Mouse (Mus musculus) testis, adult 10 weeks (tissue): ENCODE measurements around the gene Stx3. TPM values are rescaled to one million over a fixed set of nuclear protein-coding genes. Genes with fewer than 3 reads are reported as not detected.

Source experiments
- polyA plus RNA-seq: library from polyadenylated mRNA; stranded (reverse); fragments of 350-450 nt; fragmentation: Illumina TruSeq; extraction: RNeasy Lipid Tissue Mini Kit (QIAGEN cat#74804); gene quantifications from one replicate; pipeline ENCODE4 v1.2.3, GENCODE M21; 2014; ENCODE audit warnings: low read depth, low replicate concordance

Stx3 gene
- 1.3 TPM for polyA plus RNA-seq

DNA sequence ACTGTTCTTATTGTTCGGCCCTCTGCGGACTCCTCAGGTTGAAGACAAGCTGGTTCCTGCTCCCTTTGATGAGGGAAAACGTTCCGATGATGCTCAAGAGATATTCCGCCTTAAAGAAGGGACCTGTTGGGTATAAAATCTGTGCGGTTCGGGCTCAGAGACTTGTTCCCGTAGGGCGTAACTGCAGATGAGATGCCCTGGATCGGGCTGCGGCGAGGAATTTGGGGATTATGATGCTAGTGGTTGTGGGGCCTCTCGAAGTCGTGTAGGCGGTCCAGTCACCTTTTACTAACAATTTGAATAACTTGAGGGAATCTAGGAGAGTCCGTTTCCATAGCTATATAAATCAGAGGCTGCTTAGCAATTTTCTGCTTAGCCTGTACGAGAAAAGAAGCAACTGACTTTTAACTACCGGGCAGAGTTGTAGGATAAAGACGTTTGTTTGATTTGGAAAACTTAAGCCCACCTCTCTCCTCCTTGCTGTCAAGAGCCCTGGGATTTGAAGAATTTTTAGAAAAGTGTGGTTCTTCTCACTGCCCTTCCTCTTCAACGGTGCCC is at the start of gene Stx3:
Gene Stx3 (minus strand): TSS at position 261 of the 558 bp plus-strand sequence.

DNA sequence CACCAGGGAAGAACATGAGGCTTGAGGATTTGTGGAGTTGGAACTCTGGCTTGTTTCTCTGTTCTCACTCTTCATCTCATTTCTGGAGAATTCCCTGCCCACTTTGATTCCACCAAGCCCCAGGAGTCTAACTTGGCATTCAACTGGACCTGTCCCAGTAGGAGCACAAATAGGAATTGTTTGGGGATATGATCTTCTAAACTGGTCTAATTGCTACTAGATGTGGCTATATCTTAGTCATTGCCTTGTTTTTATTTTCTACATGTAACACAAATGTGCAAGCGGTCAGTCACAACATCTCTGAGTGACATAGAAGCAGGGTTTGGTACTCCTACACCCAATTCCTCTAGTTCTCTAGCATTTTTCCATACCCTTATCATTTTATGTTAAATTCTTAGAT is 41.8 kb upstream of the Stx3 start, which contains the start of gene Olfr1418:
Gene Olfr1418 (minus strand): TSS at position 101 of the 400 bp plus-strand sequence.

DNA sequence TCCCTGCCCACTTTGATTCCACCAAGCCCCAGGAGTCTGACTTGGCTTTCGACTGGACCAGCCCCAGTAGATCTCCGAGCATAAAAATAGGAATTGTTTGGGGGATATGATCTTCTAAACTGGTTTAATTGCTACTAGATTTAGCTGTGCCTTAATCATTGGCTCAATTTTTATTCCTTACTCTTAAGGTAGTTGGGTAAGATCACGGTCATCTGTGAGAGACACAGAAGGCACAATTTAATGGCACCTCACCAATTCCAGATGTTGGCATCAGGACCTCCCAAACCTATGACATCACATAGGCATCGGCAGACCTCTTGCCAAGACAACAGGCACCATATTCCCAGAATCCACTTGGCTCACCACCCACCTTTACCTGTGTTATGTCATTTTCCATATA is 19.9 kb upstream of the Stx3 start, which contains the start of gene Olfr1417:
Gene Olfr1417 (minus strand): TSS at position 101 of the 400 bp plus-strand sequence.

DNA sequence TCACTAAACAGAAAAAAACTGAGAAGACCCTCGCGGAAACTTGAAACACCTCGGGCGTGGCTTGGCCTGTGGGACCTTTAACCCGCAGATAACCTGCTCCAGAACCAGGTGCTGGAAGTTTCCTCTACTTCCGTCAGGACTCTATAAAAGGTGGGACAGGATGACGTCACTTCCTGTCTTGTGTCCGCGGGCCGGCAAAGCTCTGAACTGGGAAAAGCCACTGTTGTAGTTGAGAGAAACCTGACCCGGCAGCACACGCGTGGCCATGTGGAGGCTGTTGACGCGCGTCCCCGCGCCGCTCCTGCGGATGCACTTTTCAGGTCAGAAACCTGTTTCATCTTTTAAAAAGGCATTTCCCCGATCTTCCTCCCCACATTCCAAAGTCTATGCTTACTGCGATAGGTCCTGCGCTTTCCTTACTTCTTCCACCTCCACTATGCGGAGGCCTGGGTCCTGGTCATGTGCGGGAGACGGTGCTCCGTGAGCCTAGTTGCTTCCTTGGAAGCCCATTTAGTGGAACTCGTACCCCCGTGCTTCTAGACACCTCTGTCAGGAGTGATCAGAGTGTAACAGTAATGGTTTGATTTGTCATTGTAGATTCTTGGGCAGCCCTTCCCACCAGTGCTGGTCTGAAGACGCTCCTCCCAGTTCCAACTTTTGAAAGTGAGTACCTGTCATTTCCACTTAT is 48.9 kb downstream of the Stx3 start, which contains the start of gene Mrpl16:
Gene Mrpl16 (plus strand): TSS at position 187 of the 688 bp plus-strand sequence.

DNA sequence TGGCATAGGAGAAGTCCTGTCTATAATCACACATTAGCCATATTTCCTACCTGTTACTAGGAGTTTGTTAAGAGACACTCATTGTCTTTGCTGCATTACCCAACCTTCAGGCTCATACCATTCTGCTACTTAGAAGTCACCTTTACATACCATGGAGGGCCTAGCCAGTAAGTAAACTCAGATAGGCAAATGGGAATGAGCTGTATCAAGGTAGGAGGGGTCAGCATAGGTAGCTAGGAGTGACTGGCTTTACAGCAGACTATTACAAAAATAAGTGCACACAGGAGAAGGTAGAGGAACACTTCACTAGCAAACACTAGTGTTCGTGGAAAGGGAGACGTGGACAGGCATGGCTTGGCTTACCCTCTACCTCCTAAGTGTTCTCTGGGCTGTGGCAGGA is 71.9 kb downstream of the Stx3 start, which contains the start of gene Gif:
Gene Gif (plus strand): TSS at position 257 of the 400 bp plus-strand sequence.

Other genes with a start within 250 kb of the Stx3 start
- 1.1 TPM for gene Ms4a6d, start 214.6 kb downstream of the Stx3 start, polyA plus RNA-seq
- gene Ms4a2, start 195.7 kb downstream of the Stx3 start, polyA plus RNA-seq: not detected
- not detected for gene Ms4a3, start 178.6 kb downstream of the Stx3 start, polyA plus RNA-seq
- not detected for gene Oosp2, start 158.8 kb downstream of the Stx3 start, polyA plus RNA-seq
- gene Oosp1, start 128.3 kb downstream of the Stx3 start, polyA plus RNA-seq: not detected
- not detected for gene Oosp3, start 122.3 kb downstream of the Stx3 start, polyA plus RNA-seq
- gene Gif, start 71.8 kb downstream of the Stx3 start, polyA plus RNA-seq: 0.62 TPM
- gene Mrpl16, start 49.0 kb downstream of the Stx3 start, polyA plus RNA-seq: 31.1 TPM
- gene Olfr1417, start 19.8 kb upstream of the Stx3 start, polyA plus RNA-seq: not detected
- not detected for gene Olfr1418, start 41.7 kb upstream of the Stx3 start, polyA plus RNA-seq
- not detected for gene Olfr1419, start 55.7 kb upstream of the Stx3 start, polyA plus RNA-seq
- not detected for gene Olfr1420, start 67.2 kb upstream of the Stx3 start, polyA plus RNA-seq
- 13.0 TPM for gene Patl1, start 93.0 kb upstream of the Stx3 start, polyA plus RNA-seq
- 30.9 TPM for gene Osbp, start 146.5 kb upstream of the Stx3 start, polyA plus RNA-seq
- gene Olfr1423, start 221.9 kb upstream of the Stx3 start, polyA plus RNA-seq: not detected
- gene Olfr1424, start 243.3 kb upstream of the Stx3 start, polyA plus RNA-seq: 0.11 TPM